Mouse (Mus musculus) lung, adult 2 months (tissue): ENCODE measurements around the gene Sohlh2.

Experiments used
- CTCF ChIP-seq: fragments of 200-500 bp; IDR thresholded peaks from 2 replicates; pipeline ENCODE4 v1.5.1; 2011; ENCODE audit warnings: mild to moderate bottlenecking, low read length, control low read depth; ENCODE audit not compliant: insufficient read depth
- POLR2A ChIP-seq: fragments of 200-500 bp; IDR thresholded peaks from 2 replicates; pipeline ENCODE4 v1.6.1; 2011; ENCODE audit warnings: low read depth, mild to moderate bottlenecking, control low read depth, low read length, borderline replicate concordance; ENCODE audit errors: extremely low read depth

GRCm38 (mm10) chr3:55223862-55224261, 42.0 kb downstream of the Sohlh2 start:
- no peak for TF ChIP-seq POLR2A
- TF ChIP-seq CTCF, result no peak
